Mouse (Mus musculus): ENCODE results near the gene Abhd12b. TPM values are rescaled to one million over a fixed set of nuclear protein-coding genes. Genes with fewer than 3 reads are reported as not detected.

The Abhd12b gene
- polyA plus RNA-seq (2012; ENCODE audit: insufficient read depth, insufficient read length, low replicate concordance, missing spikeins), result not detected in 2 replicates

GRCm38 (mm10) chr12:70153842-70154241 is at the start of gene Abhd12b:
Gene Abhd12b, plus strand, starts transcription at chr12:70154142.
- no peak within 1 kb of the TSS for H3K27ac ChIP-seq (ENCODE audit: insufficient read depth, low read depth, low read length)
- no peak within 1 kb of the TSS for H3K4me3 ChIP-seq (ENCODE audit: insufficient read depth, low read depth, low read length)
- TF ChIP-seq CTCF (IDR thresholded peaks at IDR 0.05; ENCODE audit: insufficient read depth, low read depth, low read length) (no peak), POLR2A (IDR thresholded peaks at IDR 0.05; ENCODE audit: insufficient read depth, low read depth, low read length) (no peak)
- WGBS, result 76% methylated on average over 3 of the region's 3 CpGs
- peaks cover 2% of the 10 kb centered on the region for H3K4me1 ChIP-seq (ENCODE audit: control insufficient read depth, insufficient read depth, low read length)

- no peak for TF ChIP-seq CTCF (IDR thresholded peaks at IDR 0.05; ENCODE audit: insufficient read depth, low read depth, low read length)
- TF ChIP-seq POLR2A (IDR thresholded peaks at IDR 0.05; ENCODE audit: insufficient read depth, low read depth, low read length), result no peak
- Histone ChIP-seq H3K4me1 (ENCODE audit: control insufficient read depth, insufficient read depth, low read length) (peaks cover 33% of the 10 kb centered on the region), H3K27ac (ENCODE audit: insufficient read depth, low read depth, low read length) (peak overlapping the region; percentile 56), H3K4me3 (ENCODE audit: insufficient read depth, low read depth, low read length) (no peak overlapping the region)
- 22% methylated on average over 4 of the region's 4 CpGs for WGBS
Observed at GRCm38 (mm10) chr12:70104199-70104598, 49.7 kb upstream of the Abhd12b start.

GRCm38 (mm10) chr12:70104776-70105420 is 49.0 kb upstream of the Abhd12b start:
- Histone ChIP-seq H3K4me1 (ENCODE audit: control insufficient read depth, insufficient read depth, low read length) (peaks cover 33% of the 10 kb centered on the region), H3K27ac (ENCODE audit: insufficient read depth, low read depth, low read length) (peak overlapping the region; percentile 56; the same call in 1 of the 2 replicates), H3K4me3 (ENCODE audit: insufficient read depth, low read depth, low read length) (no peak overlapping the region)
- TF ChIP-seq CTCF (IDR thresholded peaks at IDR 0.05; ENCODE audit: insufficient read depth, low read depth, low read length) (no peak), POLR2A (IDR thresholded peaks at IDR 0.05; ENCODE audit: insufficient read depth, low read depth, low read length) (no peak)
- 42% methylated on average over 5 of the region's 5 CpGs for WGBS

GRCm38 (mm10) chr12:70105885-70106284 is 48.1 kb upstream of the Abhd12b start:
- no peak for TF ChIP-seq CTCF (IDR thresholded peaks at IDR 0.05; ENCODE audit: insufficient read depth, low read depth, low read length)
- TF ChIP-seq POLR2A (IDR thresholded peaks at IDR 0.05; ENCODE audit: insufficient read depth, low read depth, low read length), result no peak
- 49% methylated on average over 6 of the region's 6 CpGs for WGBS
- Histone ChIP-seq H3K4me1 (ENCODE audit: control insufficient read depth, insufficient read depth, low read length) (peaks cover 35% of the 10 kb centered on the region), H3K27ac (ENCODE audit: insufficient read depth, low read depth, low read length) (peak overlapping the region; percentile 39), H3K4me3 (ENCODE audit: insufficient read depth, low read depth, low read length) (no peak overlapping the region)

GRCm38 (mm10) chr12:70106508-70106907 is 47.4 kb upstream of the Abhd12b start:
- TF ChIP-seq CTCF (IDR thresholded peaks at IDR 0.05; ENCODE audit: insufficient read depth, low read depth, low read length) (no peak), POLR2A (IDR thresholded peaks at IDR 0.05; ENCODE audit: insufficient read depth, low read depth, low read length) (no peak)
- no peak overlapping the region for H3K4me3 ChIP-seq (ENCODE audit: insufficient read depth, low read depth, low read length)
- 23% methylated on average over 9 of the region's 9 CpGs for WGBS
- peak overlapping the region; percentile 39 for H3K27ac ChIP-seq (ENCODE audit: insufficient read depth, low read depth, low read length)
- H3K4me1 ChIP-seq (ENCODE audit: control insufficient read depth, insufficient read depth, low read length), result peaks cover 35% of the 10 kb centered on the region

- Histone ChIP-seq H3K27ac (ENCODE audit: insufficient read depth, low read depth, low read length) (0 out of 2 replicates have a peak overlapping the region, but pooled peaks have one; percentile 4), H3K4me3 (ENCODE audit: insufficient read depth, low read depth, low read length) (no peak overlapping the region), H3K4me1 (ENCODE audit: control insufficient read depth, insufficient read depth, low read length) (peaks cover 32% of the 10 kb centered on the region)
- WGBS, result 26% methylated on average over 2 of the region's 2 CpGs
- TF ChIP-seq CTCF (IDR thresholded peaks at IDR 0.05; ENCODE audit: insufficient read depth, low read depth, low read length) (no peak), POLR2A (IDR thresholded peaks at IDR 0.05; ENCODE audit: insufficient read depth, low read depth, low read length) (no peak)
Observed at GRCm38 (mm10) chr12:70108104-70108503, 45.8 kb upstream of the Abhd12b start.

GRCm38 (mm10) chr12:70109921-70110320 is 44.0 kb upstream of the Abhd12b start:
- TF ChIP-seq POLR2A (IDR thresholded peaks at IDR 0.05; ENCODE audit: insufficient read depth, low read depth, low read length) (no peak), CTCF (IDR thresholded peaks at IDR 0.05; ENCODE audit: insufficient read depth, low read depth, low read length) (no peak)

GRCm38 (mm10) chr12:70110375-70111116 is 43.4 kb upstream of the Abhd12b start:
- TF ChIP-seq POLR2A (IDR thresholded peaks at IDR 0.05; ENCODE audit: insufficient read depth, low read depth, low read length) (no peak), CTCF (IDR thresholded peaks at IDR 0.05; ENCODE audit: insufficient read depth, low read depth, low read length) (no peak)
- peak overlapping the region; percentile 55; the same call in 1 of the 2 replicates for H3K27ac ChIP-seq (ENCODE audit: insufficient read depth, low read depth, low read length)
- peak overlapping the region; percentile 65 for H3K4me3 ChIP-seq (ENCODE audit: insufficient read depth, low read depth, low read length)
- H3K4me1 ChIP-seq (ENCODE audit: control insufficient read depth, insufficient read depth, low read length), result peaks cover 20% of the 10 kb centered on the region
- whole genome bisulfite sequencing, result 5% methylated on average over 23 of the region's 23 CpGs

More at GRCm38 (mm10) chr12:70109921-70110320, 44.0 kb upstream of the Abhd12b start:
- peak overlapping the region; percentile 44 for H3K4me3 ChIP-seq (ENCODE audit: insufficient read depth, low read depth, low read length)
- 25% methylated on average over 6 of the region's 6 CpGs for WGBS
- peak overlapping the region; percentile 16; the same call in 1 of the 2 replicates for H3K27ac ChIP-seq (ENCODE audit: insufficient read depth, low read depth, low read length)
- peaks cover 20% of the 10 kb centered on the region for H3K4me1 ChIP-seq (ENCODE audit: control insufficient read depth, insufficient read depth, low read length)

GRCm38 (mm10) chr12:70111117-70111366 is 42.9 kb upstream of the Abhd12b start:
- Histone ChIP-seq H3K27ac (ENCODE audit: insufficient read depth, low read depth, low read length) (peak overlapping the region; percentile 55), H3K4me3 (ENCODE audit: insufficient read depth, low read depth, low read length) (peak overlapping the region; percentile 65), H3K4me1 (ENCODE audit: control insufficient read depth, insufficient read depth, low read length) (peaks cover 20% of the 10 kb centered on the region)
- WGBS, result under 1% methylated on average over 16 of the region's 16 CpGs
- TF ChIP-seq POLR2A (IDR thresholded peaks at IDR 0.05; ENCODE audit: insufficient read depth, low read depth, low read length), result no peak
- no peak for TF ChIP-seq CTCF (IDR thresholded peaks at IDR 0.05; ENCODE audit: insufficient read depth, low read depth, low read length)
